Mouse (Mus musculus): ENCODE data around the gene Adrb1.

The Adrb1 gene

DNA sequence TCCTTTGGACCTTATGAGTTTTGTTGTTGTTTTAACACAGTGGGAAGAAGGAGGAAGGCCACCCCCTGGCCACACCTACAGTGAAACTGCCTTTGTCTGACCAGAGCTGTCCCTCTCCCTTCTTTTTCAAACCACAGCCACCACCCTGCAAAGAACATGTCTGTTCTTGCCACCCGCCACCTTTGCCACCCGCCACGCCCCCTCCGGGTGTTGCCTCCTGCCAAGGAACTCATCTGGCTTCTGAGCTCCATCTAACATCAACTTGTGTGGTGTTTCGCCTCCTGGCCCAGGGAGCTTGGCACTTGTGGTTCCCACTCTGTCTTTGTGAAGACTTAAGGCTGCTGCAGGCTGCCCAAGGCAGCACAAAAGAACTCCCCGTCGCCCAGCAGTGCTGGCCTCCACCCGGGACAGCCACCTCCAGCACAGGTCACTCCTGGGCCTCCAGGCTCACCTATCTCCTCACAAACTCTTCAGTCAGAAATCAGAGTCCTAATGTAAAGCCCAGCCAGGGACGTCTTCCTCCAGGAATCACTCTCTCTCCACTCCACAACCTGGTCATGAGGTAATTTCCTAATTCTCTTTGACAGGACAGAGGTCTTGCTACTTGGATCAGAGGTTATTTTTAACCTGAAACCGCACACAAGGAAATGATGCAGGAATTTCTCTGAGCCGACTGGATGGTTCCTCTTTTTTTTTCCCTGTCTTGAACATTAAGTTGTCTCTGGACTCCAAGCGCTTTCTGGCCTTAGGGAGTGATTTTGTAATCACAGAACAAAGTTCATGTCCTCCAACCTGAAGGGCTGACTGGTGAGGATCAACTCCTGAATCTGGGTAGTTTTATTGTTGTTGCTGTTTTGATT is 18.5 kb upstream of the Adrb1 start:
- DNase-seq = no peak

DNA sequence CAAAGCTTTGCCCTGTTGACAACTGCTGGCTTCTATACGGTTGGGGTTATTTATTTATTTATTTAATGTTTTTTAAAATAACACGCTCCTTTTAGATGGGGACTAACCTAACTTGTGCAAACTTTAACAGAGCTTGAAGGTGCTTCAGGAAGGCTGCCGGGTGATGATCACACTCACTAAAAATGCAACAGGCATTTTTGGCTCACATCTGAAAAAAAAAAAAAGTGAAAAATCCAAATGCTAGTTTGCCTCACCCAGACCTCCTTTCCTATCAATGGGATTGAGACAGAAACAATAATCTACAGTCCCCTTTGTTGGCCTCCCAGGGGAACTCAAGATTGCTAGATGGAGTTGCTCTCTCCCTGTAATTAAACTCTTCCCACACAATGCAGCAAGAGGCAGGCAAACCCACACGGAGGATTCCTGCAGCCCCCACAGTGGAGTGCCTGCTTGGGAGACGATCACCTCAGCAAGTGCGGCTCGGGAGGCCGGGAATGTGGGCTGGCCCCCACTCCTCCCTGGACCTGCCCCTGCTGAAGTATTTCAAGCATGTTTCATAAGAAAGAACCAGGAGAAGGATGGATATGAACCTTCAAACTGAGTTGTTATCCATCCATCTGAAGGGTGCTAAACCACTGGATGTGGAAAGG is 16.8 kb upstream of the Adrb1 start:
- no peak for DNase-seq

DNA sequence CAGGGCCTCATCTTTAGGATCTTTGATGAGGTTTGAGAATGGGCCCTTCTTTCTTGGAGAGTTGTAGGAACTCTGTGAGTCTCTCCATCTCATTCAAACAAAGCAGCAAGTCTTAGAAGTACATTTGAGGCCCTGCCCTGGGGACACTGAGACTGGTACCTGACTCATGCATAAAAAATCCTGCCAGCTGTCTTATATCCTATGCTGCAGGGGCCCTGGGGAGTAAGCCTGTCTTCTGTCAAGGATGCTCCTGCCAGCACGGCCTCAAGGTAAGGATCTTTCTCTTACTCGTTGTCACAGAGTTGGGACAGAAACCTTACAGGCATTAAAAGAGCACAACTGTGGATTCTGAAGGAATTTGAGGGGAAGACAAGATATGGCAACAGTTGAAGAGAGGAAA is 13.2 kb upstream of the Adrb1 start:
- DNase-seq = no peak

- no peak for DNase-seq
Observed at GRCm38 (mm10) chr19:56710131-56710905, 11.7 kb upstream of the Adrb1 start.

DNA sequence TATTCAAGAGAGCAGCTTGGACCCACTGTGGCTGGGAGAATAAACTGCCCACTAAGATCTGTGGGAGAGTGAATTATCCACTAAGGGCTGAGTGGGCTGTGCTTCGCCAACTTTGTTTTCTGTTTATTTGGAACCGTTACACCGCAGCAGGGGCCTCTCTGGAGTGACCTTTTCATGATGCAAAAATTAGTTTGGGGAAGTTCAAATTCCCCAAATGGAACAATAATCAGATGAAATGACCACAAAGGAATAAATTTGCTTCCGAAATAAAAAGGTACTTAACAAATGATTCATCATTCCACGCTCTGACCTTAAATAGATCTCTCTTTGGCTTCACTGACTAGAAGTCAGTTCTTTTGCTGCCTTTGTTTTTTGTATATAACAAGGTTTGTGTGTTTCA is 8.4 kb upstream of the Adrb1 start:
- no peak for DNase-seq

DNA sequence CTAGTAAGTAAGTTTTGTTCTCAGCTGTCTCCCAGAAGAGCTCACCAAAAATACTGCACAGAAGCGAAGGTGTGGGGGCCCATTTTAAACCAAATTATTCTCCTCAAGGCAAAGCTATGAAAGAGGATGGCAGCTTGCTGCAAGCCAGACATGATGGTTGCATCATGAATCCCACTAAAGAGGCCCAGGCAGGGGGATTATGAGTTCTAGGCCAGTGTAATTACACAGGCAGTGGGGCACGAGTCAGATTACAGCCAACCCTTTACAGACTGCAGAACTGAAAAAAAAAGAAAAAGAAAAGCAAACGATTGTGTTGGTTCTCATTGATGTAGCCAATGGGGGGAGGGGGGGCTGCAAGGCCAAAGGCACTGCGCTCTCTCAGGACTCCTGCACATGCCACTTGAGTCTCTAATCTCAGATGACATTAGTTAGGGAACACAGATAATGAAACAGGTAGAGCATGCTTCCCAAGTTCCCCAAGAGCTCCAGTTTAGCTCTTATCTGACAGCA is 7.3 kb upstream of the Adrb1 start:
- DNase-seq = no peak

GRCm38 (mm10) chr19:56718046-56718445 is 4.0 kb upstream of the Adrb1 start:
- no peak for DNase-seq

DNA sequence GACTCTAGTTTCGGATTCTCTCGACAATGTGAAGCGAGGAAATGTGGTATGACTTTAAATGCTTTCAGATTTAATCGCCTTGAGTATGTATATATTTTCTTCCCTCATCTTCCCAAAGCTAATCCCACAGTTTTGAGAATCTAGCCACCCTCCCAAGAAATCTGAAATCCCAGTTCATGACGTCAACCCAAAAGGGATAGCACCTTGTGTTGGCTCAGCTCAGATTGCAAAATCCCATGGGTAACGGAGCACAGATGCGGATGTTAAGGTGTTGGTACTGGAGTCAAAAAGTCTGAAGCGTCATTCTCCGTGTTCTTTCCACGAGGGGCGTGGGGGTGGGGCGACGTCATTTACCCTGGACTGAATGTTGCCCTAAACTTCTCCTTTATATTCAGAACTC is 1.1 kb upstream of the Adrb1 start:
- DNase-seq = no peak

GRCm38 (mm10) chr19:56722291-56722707 is 300 bp downstream of the Adrb1 start:
- DNase-seq = no peak

DNA sequence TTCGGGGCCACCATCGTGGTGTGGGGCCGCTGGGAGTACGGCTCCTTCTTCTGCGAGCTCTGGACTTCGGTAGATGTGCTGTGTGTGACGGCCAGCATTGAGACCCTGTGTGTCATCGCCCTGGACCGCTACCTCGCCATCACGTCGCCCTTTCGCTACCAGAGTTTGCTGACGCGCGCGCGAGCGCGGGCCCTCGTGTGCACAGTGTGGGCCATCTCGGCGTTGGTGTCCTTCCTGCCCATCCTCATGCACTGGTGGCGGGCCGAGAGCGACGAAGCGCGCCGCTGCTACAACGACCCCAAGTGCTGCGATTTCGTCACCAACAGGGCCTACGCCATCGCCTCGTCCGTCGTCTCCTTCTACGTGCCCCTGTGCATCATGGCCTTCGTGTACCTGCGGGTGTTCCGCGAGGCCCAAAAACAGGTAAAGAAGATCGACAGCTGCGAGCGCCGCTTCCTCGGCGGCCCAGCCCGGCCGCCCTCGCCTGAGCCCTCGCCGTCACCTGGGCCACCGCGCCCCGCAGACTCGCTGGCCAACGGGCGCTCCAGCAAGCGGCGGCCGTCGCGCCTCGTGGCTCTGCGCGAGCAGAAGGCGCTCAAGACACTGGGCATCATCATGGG is 822 bp downstream of the Adrb1 start:
- DNase-seq = no peak

DNA sequence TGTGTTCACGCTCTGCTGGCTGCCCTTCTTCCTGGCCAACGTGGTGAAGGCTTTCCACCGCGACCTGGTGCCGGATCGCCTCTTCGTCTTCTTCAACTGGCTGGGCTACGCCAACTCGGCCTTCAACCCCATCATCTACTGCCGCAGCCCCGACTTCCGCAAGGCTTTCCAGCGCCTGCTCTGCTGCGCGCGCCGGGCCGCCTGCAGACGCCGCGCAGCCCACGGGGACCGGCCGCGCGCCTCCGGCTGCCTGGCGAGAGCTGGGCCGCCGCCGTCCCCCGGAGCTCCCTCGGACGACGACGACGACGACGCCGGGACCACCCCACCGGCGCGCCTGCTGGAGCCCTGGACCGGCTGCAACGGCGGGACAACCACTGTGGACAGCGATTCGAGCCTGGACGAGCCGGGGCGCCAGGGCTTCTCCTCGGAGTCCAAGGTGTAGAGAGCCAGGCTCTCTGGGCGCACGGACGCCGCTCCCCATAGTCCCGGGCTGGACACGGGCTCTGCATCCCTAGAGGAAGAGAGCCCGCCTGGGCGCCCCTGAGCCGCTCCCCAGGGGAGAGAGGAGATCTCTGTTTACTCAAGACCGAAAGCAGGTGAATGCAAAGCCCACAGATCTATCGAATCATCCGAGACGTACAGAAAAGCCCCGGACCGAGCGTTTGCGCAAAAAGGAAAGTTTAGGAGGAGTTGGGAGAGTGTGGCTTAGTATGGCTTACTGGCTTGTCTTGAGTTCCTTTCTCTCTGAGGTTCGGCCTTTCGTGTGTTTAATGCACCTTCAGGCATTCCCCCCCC is 1.5 kb downstream of the Adrb1 start:
- peak; percentile 50 for DNase-seq

DNA sequence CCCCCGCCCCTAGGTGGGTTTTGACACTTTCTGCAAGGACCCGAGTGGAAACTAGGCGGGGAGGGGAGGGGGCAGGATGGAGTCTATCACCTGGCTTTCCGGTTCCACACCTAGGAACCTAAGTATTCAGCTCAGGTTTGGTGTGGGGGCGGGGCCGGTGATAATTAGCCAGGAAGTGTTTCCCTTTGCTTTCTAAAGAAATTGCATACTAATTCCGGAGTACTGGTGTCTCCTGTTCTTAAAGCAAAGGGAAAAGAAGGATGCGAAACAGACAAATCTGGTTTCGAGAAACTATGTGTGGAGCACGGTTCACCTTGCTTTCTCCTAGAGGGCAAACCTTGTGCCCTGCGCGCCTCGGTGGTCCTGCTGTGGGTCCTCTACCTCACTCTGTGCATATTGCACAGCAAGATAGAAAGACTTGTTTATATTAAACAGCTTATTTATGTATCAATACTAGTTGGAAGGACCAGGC is 2.2 kb downstream of the Adrb1 start:
- no peak for DNase-seq

DNA sequence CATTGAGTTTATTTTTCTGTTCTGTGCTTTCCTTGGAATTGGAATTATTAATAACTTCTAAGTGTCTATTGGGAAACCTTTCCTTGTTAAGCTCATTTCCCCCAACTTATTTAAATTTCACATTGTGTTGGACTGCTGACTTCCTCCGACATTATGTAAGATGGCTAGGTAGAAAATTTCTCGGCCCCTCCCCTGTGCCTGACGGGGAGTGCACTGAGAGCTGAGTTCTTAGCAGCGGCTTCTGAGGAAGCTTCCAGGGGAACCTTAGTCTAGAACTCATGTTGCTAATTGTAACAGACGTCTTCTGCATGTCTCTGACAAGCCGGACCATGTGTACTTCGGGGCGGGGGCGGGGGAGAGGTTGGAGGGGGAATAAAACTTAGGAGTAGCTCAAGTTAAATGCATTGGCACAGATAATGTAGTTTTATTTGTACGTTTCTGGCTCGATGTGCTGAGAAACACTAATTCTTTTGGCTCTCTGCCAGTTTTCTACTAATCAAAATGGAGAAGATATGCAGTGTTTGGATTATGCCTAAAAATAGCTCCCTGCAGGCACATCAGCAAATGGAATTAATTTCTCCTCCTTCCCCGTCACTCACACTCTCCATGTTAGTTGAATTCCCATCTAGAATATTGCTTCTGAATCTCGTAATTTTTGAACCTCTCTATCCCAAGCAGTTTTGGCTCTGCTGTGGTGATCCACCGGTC is 5.3 kb downstream of the Adrb1 start:
- DNase-seq = no peak

GRCm38 (mm10) chr19:56734033-56734572 is 12.1 kb downstream of the Adrb1 start:
- no peak for DNase-seq

- DNase-seq = no peak
Observed at GRCm38 (mm10) chr19:56735747-56736146, 13.7 kb downstream of the Adrb1 start.

- no peak for DNase-seq
Observed at GRCm38 (mm10) chr19:56736287-56736686, 14.3 kb downstream of the Adrb1 start.

DNA sequence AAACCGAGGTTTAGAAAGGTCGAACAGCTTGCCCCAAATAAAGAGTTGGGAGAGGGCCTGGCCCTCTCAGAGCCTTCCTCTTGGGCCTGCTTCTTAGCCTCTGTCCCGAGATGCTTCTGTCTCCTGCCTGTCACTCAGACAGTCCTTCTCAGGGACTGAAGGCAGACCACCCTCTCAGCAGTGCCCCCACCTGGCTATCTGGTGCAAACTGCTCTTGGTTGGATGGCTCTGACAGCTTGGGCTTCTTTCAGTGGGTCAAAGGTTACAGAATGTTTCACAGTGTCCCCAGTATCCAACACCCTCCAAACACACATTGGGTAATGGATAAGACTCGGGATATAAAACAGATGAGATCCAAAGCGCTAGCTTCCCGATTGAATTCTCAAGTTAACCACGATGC is 23.1 kb downstream of the Adrb1 start:
- DNase-seq = no peak

DNA sequence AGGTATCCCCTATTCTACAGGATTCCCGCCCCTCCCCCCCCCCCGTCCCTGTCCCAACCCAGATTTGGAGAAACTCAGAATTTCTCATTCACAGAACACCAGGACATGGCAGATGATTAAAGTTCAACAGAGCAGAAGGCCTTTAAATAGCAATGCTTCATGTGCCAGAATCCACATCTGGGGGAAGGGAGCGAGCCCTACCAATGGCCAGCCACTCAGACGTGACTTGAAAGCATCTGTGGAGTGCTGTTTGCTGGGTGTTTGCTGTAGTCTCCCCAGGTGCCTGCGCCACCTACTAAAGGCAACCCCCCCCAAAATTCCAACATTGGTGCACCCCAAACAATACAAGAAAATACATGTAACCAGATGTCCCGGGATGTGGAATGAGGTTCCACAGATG is 23.5 kb downstream of the Adrb1 start:
- no peak for DNase-seq

GRCm38 (mm10) chr19:56746618-56747017 is 24.6 kb downstream of the Adrb1 start:
- DNase-seq = no peak

DNA sequence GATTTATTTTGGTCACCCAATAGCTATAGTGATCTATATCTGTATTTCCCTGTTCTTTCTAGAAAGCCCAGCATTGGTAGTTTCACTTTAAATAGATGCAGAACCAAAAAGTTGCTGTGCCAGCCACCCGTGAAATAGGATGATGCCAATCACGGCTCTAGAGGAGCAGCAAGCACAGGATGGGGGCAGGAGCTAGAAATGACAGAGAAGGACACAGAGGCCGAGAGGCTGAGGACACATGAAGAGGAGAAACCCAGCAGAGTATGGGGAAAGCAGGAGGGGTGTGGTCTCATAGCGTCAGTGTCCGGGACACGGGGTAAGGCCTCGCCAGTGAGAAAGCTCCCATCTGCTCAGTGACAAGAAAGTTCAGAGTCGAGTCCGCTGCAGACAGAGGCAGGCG is 25.9 kb downstream of the Adrb1 start:
- no peak for DNase-seq

DNA sequence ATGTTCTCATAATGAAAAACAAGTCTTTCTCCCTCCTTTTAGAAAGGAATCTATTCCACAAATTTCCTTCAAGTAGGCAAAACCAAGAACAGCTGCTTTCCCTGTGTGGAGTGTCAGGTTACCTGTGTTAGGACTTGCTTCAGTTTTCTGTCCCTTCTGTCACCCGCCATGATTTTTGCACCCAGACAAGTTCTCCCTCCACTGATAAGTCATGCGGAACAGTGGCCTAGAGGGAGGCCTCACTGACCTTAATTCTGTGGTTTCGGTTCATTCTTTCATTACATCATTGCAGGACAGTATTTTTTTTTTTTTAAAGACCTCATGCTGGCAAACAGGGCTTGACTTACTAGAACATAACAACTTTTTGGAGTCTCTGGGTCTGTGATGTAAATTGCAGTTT is 27.3 kb downstream of the Adrb1 start:
- no peak for DNase-seq

Measured in liver (tissue).